8 mouse cellular contexts compared by ENCODE assay signal in the genomic region with DNA sequence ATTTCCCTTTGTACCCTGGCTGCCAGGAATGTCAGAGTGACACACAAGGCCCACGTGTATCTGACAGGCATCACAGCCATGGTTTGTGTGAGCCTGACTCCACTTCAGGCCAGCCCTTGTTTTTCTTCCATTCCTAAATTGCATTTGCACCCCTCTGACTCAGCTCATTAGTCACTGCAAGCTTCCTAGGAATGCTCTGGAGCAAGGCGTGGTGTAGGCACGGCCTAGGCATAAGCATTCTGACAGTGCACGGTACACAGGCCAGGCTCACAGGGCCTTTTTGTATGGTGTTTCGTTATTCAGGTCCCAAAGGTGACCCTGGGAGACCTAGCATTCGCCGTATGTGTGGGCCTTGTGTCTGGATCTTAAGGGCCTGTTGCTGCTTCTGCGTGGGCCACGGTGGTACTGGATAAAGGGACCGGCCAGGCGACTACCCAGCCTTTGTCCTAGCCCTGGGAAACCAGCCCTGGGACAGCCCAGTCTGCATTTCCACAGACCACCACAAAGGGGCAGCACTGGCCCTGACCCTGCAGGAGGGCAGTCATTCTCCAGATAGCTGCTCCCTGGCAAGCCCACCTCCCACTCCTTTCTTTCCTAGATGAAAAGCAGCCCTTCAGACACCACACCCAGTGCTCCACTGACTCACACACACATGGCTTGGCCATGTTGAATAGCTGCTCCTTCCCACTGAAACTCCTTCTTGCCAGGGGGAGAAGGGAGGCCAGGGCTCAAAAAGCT. TPM values are rescaled to one million over a fixed set of nuclear protein-coding genes. Genes with fewer than 3 reads are reported as not detected.
DNase-seq lines count a peak whose midpoint lies in the region; ATAC-seq lines count a peak whose summit lies in the region.

No protein-coding gene starts in this region.

- no peak for ATAC-seq in forebrain, embryonic 11.5 days (replicated peaks; ENCODE audit: low FRiP score)
- no peak for ATAC-seq in forebrain, embryonic 13.5 days
- peak; percentile 43 for ATAC-seq in erythroid progenitor cell, adult 5-6 weeks (replicated peaks; ENCODE audit: low FRiP score, poor library complexity, severe bottlenecking)
- peak; percentile 73 for ATAC-seq in megakaryocyte, adult 5-6 weeks (ENCODE audit: poor library complexity, severe bottlenecking)

- no peaks in the 10 kb centered on the region for H3K9me3 ChIP-seq in forebrain, embryonic 11.5 days (ENCODE audit: control insufficient read depth, low read length)
- H3K9me3 ChIP-seq in forebrain, embryonic 13.5 days (replicated peaks) = no peaks in the 10 kb centered on the region

- no peaks in the 10 kb centered on the region; the same call in 1 of the 2 replicates for H3K36me3 ChIP-seq in forebrain, embryonic 11.5 days (ENCODE audit: control insufficient read depth, insufficient read depth, low read length)
- peaks cover 65% of the 10 kb centered on the region for H3K36me3 ChIP-seq in forebrain, embryonic 13.5 days (ENCODE audit: poor library complexity, severe bottlenecking)

- H3K4me1 ChIP-seq in forebrain, embryonic 11.5 days (replicated peaks; ENCODE audit: control insufficient read depth, insufficient read depth, low read length) = no peaks in the 10 kb centered on the region
- H3K4me1 ChIP-seq in forebrain, embryonic 13.5 days = no peaks in the 10 kb centered on the region

- H3K4me2 ChIP-seq in forebrain, embryonic 11.5 days (ENCODE audit: low read depth, low read length, severe bottlenecking) = no peak overlapping the region
- H3K4me2 ChIP-seq in forebrain, embryonic 13.5 days = no peak overlapping the region

- 70% methylated on average over 11 of the region's 11 CpGs for WGBS in forebrain, embryonic 11.5 days
- WGBS in forebrain, embryonic 13.5 days = 70% methylated on average over 11 of the region's 11 CpGs

- H3K4me3 ChIP-seq in forebrain, embryonic 11.5 days (ENCODE audit: low read depth, low read length) = no peak overlapping the region
- no peak overlapping the region for H3K4me3 ChIP-seq in forebrain, embryonic 13.5 days

- no peak overlapping the region for H3K27ac ChIP-seq in forebrain, embryonic 11.5 days (ENCODE audit: low read depth, low read length)
- no peak overlapping the region for H3K27ac ChIP-seq in forebrain, embryonic 13.5 days

- peak; percentile 81 for DNase-seq in forebrain, embryonic 11.5 days (ENCODE audit: low spot score)
- DNase-seq in 3T3-L1 (ENCODE audit: low read depth, low spot score) (peak; percentile 95), adipocyte (ENCODE audit: low spot score) (peak; percentile 65)
- peak; percentile 75 for DNase-seq in kidney, adult 18-20 months
- peak; percentile 47 for DNase-seq in thymus, postnatal 25 days

- no peak overlapping the region for H3K9ac ChIP-seq in forebrain, embryonic 11.5 days (ENCODE audit: low read length)
- H3K9ac ChIP-seq in forebrain, embryonic 13.5 days = no peak overlapping the region

- H3K27me3 ChIP-seq in forebrain, embryonic 11.5 days (ENCODE audit: control insufficient read depth, insufficient read depth, low read length) = no peaks in the 10 kb centered on the region
- no peaks in the 10 kb centered on the region for H3K27me3 ChIP-seq in forebrain, embryonic 13.5 days

RNA-seq across cellular contexts. Expression of a gene that starts 7.9 kb away (rescaled TPM):
- 183 and 196 TPM in 2 replicates for polyA plus RNA-seq in forebrain, embryonic 11.5 days (2014; fragmentation: Nextera tagmentation; extraction: Ambion mirVana)
- 155 and 168 TPM in 2 replicates for polyA plus RNA-seq in forebrain, embryonic 13.5 days (2015; fragmentation: Nextera tagmentation; extraction: Ambion mirVana)
- total RNA-seq in erythroid progenitor cell, adult 5-6 weeks (2015; ENCODE audit: low replicate concordance) = 39.6 and 46.5 TPM in 2 replicates
- total RNA-seq in erythroid progenitor cell, adult 5-6 weeks (2017; ENCODE audit: low replicate concordance) = 66.7 and 92.9 TPM in 2 replicates
- 41.5 and 45.2 TPM in 2 replicates for total RNA-seq in megakaryocyte, adult 5-6 weeks (2015)
- 96.6 and 118 TPM in 2 replicates for total RNA-seq in megakaryocyte, adult 5-6 weeks (2017)

RNA-seq across cellular contexts. Expression of a gene that starts 15.3 kb away (rescaled TPM):
- 161 and 181 TPM in 2 replicates for polyA plus RNA-seq in forebrain, embryonic 11.5 days (2014; fragmentation: Nextera tagmentation; extraction: Ambion mirVana)
- 99.0 and 107 TPM in 2 replicates for polyA plus RNA-seq in forebrain, embryonic 13.5 days (2015; fragmentation: Nextera tagmentation; extraction: Ambion mirVana)
- 106 and 112 TPM in 2 replicates for total RNA-seq in erythroid progenitor cell, adult 5-6 weeks (2015; ENCODE audit: low replicate concordance)
- total RNA-seq in erythroid progenitor cell, adult 5-6 weeks (2017; ENCODE audit: low replicate concordance) = 48.1 and 57.9 TPM in 2 replicates
- total RNA-seq in megakaryocyte, adult 5-6 weeks (2015) = 42.8 and 44.7 TPM in 2 replicates
- 21.0 and 24.5 TPM in 2 replicates for total RNA-seq in megakaryocyte, adult 5-6 weeks (2017)

RNA-seq across cellular contexts. Expression of a gene that starts 34.5 kb away (rescaled TPM):
- 71.2 and 79.7 TPM in 2 replicates for polyA plus RNA-seq in forebrain, embryonic 11.5 days (2014; fragmentation: Nextera tagmentation; extraction: Ambion mirVana)
- polyA plus RNA-seq in forebrain, embryonic 13.5 days (2015; fragmentation: Nextera tagmentation; extraction: Ambion mirVana) = 64.2 and 77.1 TPM in 2 replicates
- total RNA-seq in erythroid progenitor cell, adult 5-6 weeks (2015; ENCODE audit: low replicate concordance) = 12.6 and 16.9 TPM in 2 replicates
- total RNA-seq in erythroid progenitor cell, adult 5-6 weeks (2017; ENCODE audit: low replicate concordance) = 12.3 and 31.9 TPM in 2 replicates
- total RNA-seq in megakaryocyte, adult 5-6 weeks (2015) = 17.5 and 21.2 TPM in 2 replicates
- total RNA-seq in megakaryocyte, adult 5-6 weeks (2017) = 50.8 and 57.9 TPM in 2 replicates

Comparison
In these comparisons a context has a peak if more than half of its experiments do, and no peak if none do; other contexts are left out.
1. ATAC-seq: peak in erythroid progenitor cell, adult 5-6 weeks (single experiment) and megakaryocyte, adult 5-6 weeks (single experiment); none in forebrain, embryonic 11.5 days (single experiment) and forebrain, embryonic 13.5 days (single experiment).
2. Peak in every context shown above with its lines, with median percentiles within 50 percentile points of each other: DNase-seq.